Mouse (Mus musculus): ENCODE measurements around the gene Pacrg. TPM values are rescaled to one million over a fixed set of nuclear protein-coding genes. Genes with fewer than 3 reads are reported as not detected.

Pacrg gene
- total and polyA plus RNA-seq, 3 experiments: 0.11 TPM; not detected in 2

DNA sequence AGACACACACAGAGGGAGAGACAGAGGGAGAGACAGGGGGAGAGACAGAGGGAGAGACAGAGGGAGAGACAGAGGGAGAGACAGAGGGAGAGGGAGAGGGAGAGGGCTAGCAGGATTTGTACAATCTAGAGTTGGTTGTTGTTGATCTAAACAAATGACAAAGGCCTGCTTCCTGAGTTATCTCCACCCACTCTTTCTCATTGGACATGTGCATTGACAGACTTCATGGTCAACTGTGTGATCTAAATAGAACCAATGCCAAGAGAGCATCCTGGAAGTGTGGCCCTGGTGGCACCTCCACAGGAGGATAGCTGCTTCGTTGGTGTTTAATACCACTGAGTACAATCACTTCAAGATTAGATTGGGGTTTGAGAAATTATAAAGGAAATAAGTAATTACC, 359.0 kb downstream of the Pacrg start:
- no peak for DNase-seq (ENCODE audit: low spot score)
- Histone ChIP-seq H3K4me1 (ENCODE audit: insufficient read depth, low read depth, low read length) (no peaks in the 10 kb centered on the region), H3K4me3 (ENCODE audit: low read depth, low read length) (no peak overlapping the region), H3K9me3 (replicated peaks) (no peaks in the 10 kb centered on the region), H3K36me3 (replicated peaks) (no peaks in the 10 kb centered on the region), H3K27me3 (ENCODE audit: insufficient read depth, low read length) (peaks cover 18% of the 10 kb centered on the region)
- no peak for ATAC-seq (ENCODE audit: extremely low read depth, insufficient number of reproducible peaks, low FRiP score, poor library complexity, severe bottlenecking)
- TF ChIP-seq TAL1 (conservative IDR thresholded peaks at IDR 0.05; ENCODE audit: low read depth, low read length) (no peak), GATA2 (IDR thresholded peaks at IDR 0.05; ENCODE audit: borderline replicate concordance, low read depth, low read length) (no peak), GATA1 (IDR thresholded peaks at IDR 0.05; ENCODE audit: borderline replicate concordance, low read length) (no peak)

DNA sequence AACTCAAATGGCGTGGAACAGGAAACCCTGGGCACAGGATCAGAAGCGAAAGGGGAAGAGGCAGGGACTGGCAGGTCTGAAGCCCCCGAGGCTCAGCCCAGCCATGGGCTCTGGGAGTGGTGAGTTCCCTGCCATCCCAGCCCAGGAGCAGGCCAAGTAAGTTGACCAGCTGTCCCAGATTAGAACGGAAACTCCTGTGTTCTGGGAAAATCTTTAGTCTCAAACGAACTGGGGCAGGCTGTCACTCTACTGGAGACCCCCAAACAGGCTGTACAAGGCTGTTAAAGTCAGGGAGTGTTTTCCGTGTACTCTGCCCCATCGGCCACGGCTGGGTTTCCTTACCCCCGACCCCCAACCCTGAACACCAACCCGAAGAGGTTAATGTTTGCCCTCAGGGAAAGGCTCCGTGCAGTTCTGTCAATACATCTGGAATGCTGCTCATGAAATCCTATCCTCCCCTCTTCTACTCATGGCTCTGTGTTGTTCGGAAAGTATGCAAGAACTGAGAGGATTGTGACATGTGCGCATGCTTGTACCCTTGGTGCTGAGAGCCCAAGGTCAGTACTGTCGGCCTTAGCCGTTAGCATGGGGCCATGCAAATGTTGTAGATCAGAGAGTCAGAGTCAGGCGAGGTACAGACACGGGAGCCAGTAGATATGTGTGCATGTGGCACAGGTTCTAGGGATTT, 360.9 kb downstream of the Pacrg start:
- TF ChIP-seq GATA2 (IDR thresholded peaks at IDR 0.05; ENCODE audit: borderline replicate concordance, low read depth, low read length) (no peak), POLR2AphosphoS5 (IDR thresholded peaks at IDR 0.05; ENCODE audit: insufficient replicate concordance, low read depth, low read length) (no peak), GATA1 (IDR thresholded peaks at IDR 0.05; ENCODE audit: borderline replicate concordance, low read length) (no peak), CTCF (IDR thresholded peaks at IDR 0.05; ENCODE audit: low read depth, low read length) (no peak), TAL1 (conservative IDR thresholded peaks at IDR 0.05; ENCODE audit: low read depth, low read length) (no peak)
- Histone ChIP-seq H3K36me3 (replicated peaks) (no peaks in the 10 kb centered on the region), H3K4me1 (ENCODE audit: insufficient read depth, low read depth, low read length) (no peaks in the 10 kb centered on the region), H3K9me3 (replicated peaks) (no peaks in the 10 kb centered on the region), H3K27me3 (ENCODE audit: insufficient read depth, low read length) (peaks cover 14% of the 10 kb centered on the region), H3K4me3 (ENCODE audit: low read depth, low read length) (no peak overlapping the region)
- ATAC-seq (ENCODE audit: extremely low read depth, insufficient number of reproducible peaks, low FRiP score, poor library complexity, severe bottlenecking) (no peak), DNase-seq (ENCODE audit: low spot score) (no peak)

DNA sequence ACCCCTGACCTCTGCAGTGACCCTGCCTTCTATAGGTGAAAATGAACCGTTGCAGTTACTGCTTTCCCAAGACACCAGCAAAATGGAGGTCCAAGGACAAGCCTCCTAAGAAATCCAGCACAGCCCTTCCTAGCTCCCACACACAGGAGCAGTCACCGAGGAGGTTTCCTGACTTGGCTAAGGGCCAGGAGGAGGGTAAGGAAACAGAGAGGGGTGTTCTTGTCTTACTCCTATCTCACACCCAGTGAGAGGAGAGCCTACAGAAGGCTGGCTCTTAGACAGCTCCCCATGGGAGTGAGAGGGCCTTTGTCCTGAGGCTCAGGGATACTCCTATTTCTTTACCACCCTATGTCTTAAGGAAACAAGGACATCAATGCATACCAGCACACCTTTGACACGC, 361.7 kb downstream of the Pacrg start:
- H3K4me3 ChIP-seq (ENCODE audit: low read depth, low read length): no peak overlapping the region
- ATAC-seq (ENCODE audit: extremely low read depth, insufficient number of reproducible peaks, low FRiP score, poor library complexity, severe bottlenecking): no peak
- H3K27me3 ChIP-seq (ENCODE audit: insufficient read depth, low read length): peaks cover 14% of the 10 kb centered on the region
- TF ChIP-seq TAL1 (conservative IDR thresholded peaks at IDR 0.05; ENCODE audit: low read depth, low read length): no peak
- TF ChIP-seq CTCF (IDR thresholded peaks at IDR 0.05; ENCODE audit: low read depth, low read length): no peak
- TF ChIP-seq POLR2AphosphoS5 (IDR thresholded peaks at IDR 0.05; ENCODE audit: insufficient replicate concordance, low read depth, low read length): no peak
- no peak for TF ChIP-seq GATA1 (IDR thresholded peaks at IDR 0.05; ENCODE audit: borderline replicate concordance, low read length)
- no peaks in the 10 kb centered on the region for H3K9me3 ChIP-seq (replicated peaks)
- H3K36me3 ChIP-seq (replicated peaks): no peaks in the 10 kb centered on the region
- no peak for DNase-seq (ENCODE audit: low spot score)
- no peaks in the 10 kb centered on the region for H3K4me1 ChIP-seq (ENCODE audit: insufficient read depth, low read depth, low read length)

DNA sequence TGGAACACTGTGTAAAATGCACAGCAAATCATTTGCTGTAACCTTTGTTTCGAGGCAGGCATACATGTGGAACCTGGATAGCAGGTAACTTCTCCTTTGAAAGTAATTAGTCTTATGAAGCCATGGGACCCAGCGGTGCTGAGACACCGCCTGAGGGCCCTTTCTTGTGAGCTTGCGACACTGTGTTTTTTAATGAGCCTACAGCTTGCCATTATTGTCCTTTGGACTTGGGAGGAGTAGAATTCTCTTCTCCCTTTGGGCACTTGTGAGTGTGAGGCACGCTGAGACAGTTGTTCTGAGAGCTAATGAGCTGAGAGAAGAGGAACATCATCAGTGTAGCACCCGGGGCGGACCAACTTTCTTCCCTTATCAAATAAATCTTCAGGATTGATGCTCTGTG, 363.3 kb downstream of the Pacrg start:
- no peaks in the 10 kb centered on the region for H3K36me3 ChIP-seq (replicated peaks)
- ATAC-seq (ENCODE audit: extremely low read depth, insufficient number of reproducible peaks, low FRiP score, poor library complexity, severe bottlenecking): no peak
- no peaks in the 10 kb centered on the region for H3K4me1 ChIP-seq (ENCODE audit: insufficient read depth, low read depth, low read length)
- H3K9me3 ChIP-seq (replicated peaks): no peaks in the 10 kb centered on the region
- peaks cover 14% of the 10 kb centered on the region for H3K27me3 ChIP-seq (ENCODE audit: insufficient read depth, low read length)
- TF ChIP-seq GATA2 (IDR thresholded peaks at IDR 0.05; ENCODE audit: borderline replicate concordance, low read depth, low read length) (no peak), CTCF (IDR thresholded peaks at IDR 0.05; ENCODE audit: low read depth, low read length) (no peak), TAL1 (conservative IDR thresholded peaks at IDR 0.05; ENCODE audit: low read depth, low read length) (no peak), POLR2AphosphoS5 (IDR thresholded peaks at IDR 0.05; ENCODE audit: insufficient replicate concordance, low read depth, low read length) (no peak), GATA1 (IDR thresholded peaks at IDR 0.05; ENCODE audit: borderline replicate concordance, low read length) (no peak)
- DNase-seq (ENCODE audit: low spot score): no peak
- H3K4me3 ChIP-seq (ENCODE audit: low read depth, low read length): no peak overlapping the region

DNA sequence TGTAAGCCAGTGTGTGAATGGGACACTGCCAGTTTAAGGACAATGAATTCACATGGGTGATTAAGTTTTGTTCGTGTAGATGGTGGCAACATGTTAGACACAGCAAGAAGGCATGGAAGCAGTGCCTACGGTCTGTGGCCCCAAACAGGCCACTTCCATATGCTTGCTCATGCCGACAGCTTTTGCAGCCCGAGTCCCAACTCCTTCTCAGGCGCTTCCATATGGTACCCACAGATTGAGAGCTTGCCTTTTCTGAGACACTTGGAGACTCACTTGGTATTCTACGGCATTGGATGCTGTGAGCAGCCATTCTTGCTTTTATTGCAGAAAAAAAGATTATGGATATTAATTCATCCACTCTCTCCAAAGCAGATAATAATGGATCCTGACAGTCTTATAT, 365.1 kb downstream of the Pacrg start:
- no peak for ATAC-seq (ENCODE audit: extremely low read depth, insufficient number of reproducible peaks, low FRiP score, poor library complexity, severe bottlenecking)

DNA sequence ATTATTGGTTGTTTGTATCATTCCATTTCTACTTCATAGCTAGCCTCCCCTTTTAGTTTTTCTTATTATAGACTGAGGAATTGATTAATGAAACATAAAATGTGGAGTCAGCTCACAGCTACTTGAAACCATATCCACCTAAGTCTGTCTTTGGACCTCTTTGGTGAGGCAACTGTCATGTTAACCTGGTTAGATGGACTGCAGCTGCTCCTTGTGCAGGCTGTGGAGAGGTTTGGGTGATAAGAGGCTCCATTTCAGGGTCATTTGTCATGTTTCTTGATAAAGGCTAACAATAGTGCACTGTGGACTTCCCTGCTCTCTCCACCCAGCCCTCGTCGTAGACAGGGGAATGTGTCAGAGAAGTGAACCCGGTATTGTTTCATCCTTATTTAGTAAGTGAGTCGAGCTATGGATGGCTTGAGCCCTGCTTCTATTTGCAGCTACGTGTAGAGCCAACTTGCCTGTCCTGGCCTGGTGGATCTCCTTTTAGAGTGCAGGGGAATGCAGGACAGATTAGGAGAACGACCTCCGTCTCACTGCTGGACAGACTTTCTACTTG, 366.2 kb downstream of the Pacrg start:
- H3K4me3 ChIP-seq (ENCODE audit: low read depth, low read length): no peak overlapping the region
- H3K4me1 ChIP-seq (ENCODE audit: insufficient read depth, low read depth, low read length): no peaks in the 10 kb centered on the region
- ATAC-seq (ENCODE audit: extremely low read depth, insufficient number of reproducible peaks, low FRiP score, poor library complexity, severe bottlenecking): no peak
- no peaks in the 10 kb centered on the region for H3K9me3 ChIP-seq (replicated peaks)
- peaks cover 6% of the 10 kb centered on the region for H3K27me3 ChIP-seq (ENCODE audit: insufficient read depth, low read length)
- no peak for DNase-seq (ENCODE audit: low spot score)
- no peaks in the 10 kb centered on the region for H3K36me3 ChIP-seq (replicated peaks)
- TF ChIP-seq CTCF (IDR thresholded peaks at IDR 0.05; ENCODE audit: low read depth, low read length): no peak
- no peak for TF ChIP-seq GATA1 (IDR thresholded peaks at IDR 0.05; ENCODE audit: borderline replicate concordance, low read length)
- TF ChIP-seq POLR2AphosphoS5 (IDR thresholded peaks at IDR 0.05; ENCODE audit: insufficient replicate concordance, low read depth, low read length): no peak
- no peak for TF ChIP-seq GATA2 (IDR thresholded peaks at IDR 0.05; ENCODE audit: borderline replicate concordance, low read depth, low read length)
- TF ChIP-seq TAL1 (conservative IDR thresholded peaks at IDR 0.05; ENCODE audit: low read depth, low read length): no peak

More for the DNA sequence above, 365.1 kb downstream of the Pacrg start:
- Histone ChIP-seq H3K4me1 (ENCODE audit: insufficient read depth, low read depth, low read length) (no peaks in the 10 kb centered on the region), H3K4me3 (ENCODE audit: low read depth, low read length) (no peak overlapping the region), H3K27me3 (ENCODE audit: insufficient read depth, low read length) (peaks cover 10% of the 10 kb centered on the region), H3K9me3 (replicated peaks) (no peaks in the 10 kb centered on the region), H3K36me3 (replicated peaks) (no peaks in the 10 kb centered on the region)
- TF ChIP-seq GATA1 (IDR thresholded peaks at IDR 0.05; ENCODE audit: borderline replicate concordance, low read length) (no peak), POLR2AphosphoS5 (IDR thresholded peaks at IDR 0.05; ENCODE audit: insufficient replicate concordance, low read depth, low read length) (no peak), TAL1 (conservative IDR thresholded peaks at IDR 0.05; ENCODE audit: low read depth, low read length) (no peak), CTCF (IDR thresholded peaks at IDR 0.05; ENCODE audit: low read depth, low read length) (no peak)
- no peak for DNase-seq (ENCODE audit: low spot score)

Measured in G1E (cell line).